25 mouse cellular contexts compared by ENCODE assay signal in the genomic region with DNA sequence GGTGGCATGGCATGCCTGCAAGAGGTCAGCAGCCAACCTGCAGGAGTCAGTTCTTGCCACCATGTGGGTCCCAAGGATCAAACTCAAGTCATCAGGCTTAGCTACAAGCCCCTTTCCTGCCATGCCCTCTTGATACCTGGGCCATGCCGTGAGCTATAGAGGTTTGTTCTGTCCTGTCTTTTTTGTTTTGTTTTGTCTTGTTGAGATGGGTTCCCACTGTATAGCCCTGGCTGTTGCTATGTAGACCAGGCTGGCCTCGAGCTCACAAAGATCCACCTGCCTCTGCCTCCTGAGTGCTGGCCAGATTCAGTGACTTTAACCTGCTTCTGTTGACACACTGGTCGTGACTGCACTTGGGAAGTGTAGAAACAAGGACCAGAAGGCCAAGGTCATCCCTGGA. TPM values are rescaled to one million over a fixed set of nuclear protein-coding genes. Genes with fewer than 3 reads are reported as not detected.
"Had no signal": no experiment of that assay in that cellular context is flagged by ENCODE, and none has a peak within 500 bp of the region (broad histone marks: within the 10 kb centered on the region; RNA-seq: fewer than 3 reads in every experiment).

No protein-coding gene starts in this region.

- H3K4me2 ChIP-seq: lung, embryonic 14.5 days; midbrain, embryonic 12.5 days; neural tube, embryonic 12.5 days had no signal

- H3K27ac ChIP-seq: midbrain, embryonic 10.5 days; midbrain, embryonic 12.5 days; neural tube, embryonic 12.5 days had no signal

- H3K9ac ChIP-seq: lung, embryonic 14.5 days; midbrain, embryonic 12.5 days; neural tube, embryonic 12.5 days had no signal

- DNase-seq: lung, adult 18-20 months; lung, embryonic 14.5 days; lung, postnatal 10 days; lung, postnatal 4 days; midbrain, embryonic 14.5 days; right cerebral cortex, postnatal 14 days; spleen, adult 18-20 months; thymus, adult 2 months; thymus, postnatal 25 days; thymus, postnatal 4 days had no signal

- H3K4me1 ChIP-seq: midbrain, embryonic 10.5 days; midbrain, embryonic 12.5 days; neural tube, embryonic 12.5 days had no signal

- H3K9me3 ChIP-seq: midbrain, embryonic 10.5 days; midbrain, embryonic 12.5 days; neural tube, embryonic 12.5 days had no signal

- H3K36me3 ChIP-seq: midbrain, embryonic 10.5 days; midbrain, embryonic 12.5 days; neural tube, embryonic 12.5 days had no signal

- H3K4me3 ChIP-seq: midbrain, embryonic 10.5 days; midbrain, embryonic 12.5 days; neural tube, embryonic 12.5 days had no signal

RNA-seq across cellular contexts. Expression of gene Acer1, which starts 6.5 kb away (rescaled TPM):
- total RNA-seq: megakaryocyte-erythroid progenitor cell, adult 5-6 weeks; midbrain, postnatal 0 days; monocyte, adult 5-6 weeks; neutrophil, adult 5-6 weeks had no signal
- polyA plus RNA-seq: liver, embryonic 16.5 days; lung, embryonic 14.5 days; lung, embryonic 16.5 days; midbrain, embryonic 10.5 days; midbrain, embryonic 12.5 days; midbrain, embryonic 14.5 days; midbrain, postnatal 0 days; neural tube, embryonic 12.5 days; neural tube, embryonic 14.5 days; stomach, embryonic 14.5 days; testis, adult 2 months had no signal

RNA-seq across cellular contexts. Expression of gene Pspn, which starts 24.4 kb away (rescaled TPM):
- total RNA-seq: megakaryocyte, adult 5-6 weeks; midbrain, postnatal 0 days; monocyte, adult 5-6 weeks; neutrophil, adult 5-6 weeks had no signal
- polyA plus RNA-seq: liver, embryonic 16.5 days; lung, embryonic 16.5 days; midbrain, embryonic 14.5 days; neural tube, embryonic 12.5 days; neural tube, embryonic 14.5 days; stomach, embryonic 16.5 days; testis, adult 2 months; thymus, adult 2 months; urinary bladder, adult 2 months had no signal
